Mouse (Mus musculus) heart, adult 2 months (tissue): ENCODE results near the gene Uhmk1.

ENCODE experiments used
- CTCF ChIP-seq: fragments of 200-600 bp; IDR thresholded peaks from 2 replicates; pipeline ENCODE4 v1.8.1; 2022; ENCODE audit warnings: antibody characterized with exemption, mild to moderate bottlenecking, moderate library complexity
- POLR2A ChIP-seq: fragments of 200-500 bp; IDR thresholded peaks from 2 replicates; pipeline ENCODE4 v1.6.1; 2011; ENCODE audit warnings: mild to moderate bottlenecking, low read depth, low read length, control low read depth; ENCODE audit not compliant: insufficient read depth

- TF ChIP-seq POLR2A (no peak), CTCF (no peak)
Measured at GRCm38 (mm10) chr1:170254893-170255559, 39.8 kb upstream of the Uhmk1 start.
